Mouse (Mus musculus): ENCODE data around the gene Usp15.

DNA sequence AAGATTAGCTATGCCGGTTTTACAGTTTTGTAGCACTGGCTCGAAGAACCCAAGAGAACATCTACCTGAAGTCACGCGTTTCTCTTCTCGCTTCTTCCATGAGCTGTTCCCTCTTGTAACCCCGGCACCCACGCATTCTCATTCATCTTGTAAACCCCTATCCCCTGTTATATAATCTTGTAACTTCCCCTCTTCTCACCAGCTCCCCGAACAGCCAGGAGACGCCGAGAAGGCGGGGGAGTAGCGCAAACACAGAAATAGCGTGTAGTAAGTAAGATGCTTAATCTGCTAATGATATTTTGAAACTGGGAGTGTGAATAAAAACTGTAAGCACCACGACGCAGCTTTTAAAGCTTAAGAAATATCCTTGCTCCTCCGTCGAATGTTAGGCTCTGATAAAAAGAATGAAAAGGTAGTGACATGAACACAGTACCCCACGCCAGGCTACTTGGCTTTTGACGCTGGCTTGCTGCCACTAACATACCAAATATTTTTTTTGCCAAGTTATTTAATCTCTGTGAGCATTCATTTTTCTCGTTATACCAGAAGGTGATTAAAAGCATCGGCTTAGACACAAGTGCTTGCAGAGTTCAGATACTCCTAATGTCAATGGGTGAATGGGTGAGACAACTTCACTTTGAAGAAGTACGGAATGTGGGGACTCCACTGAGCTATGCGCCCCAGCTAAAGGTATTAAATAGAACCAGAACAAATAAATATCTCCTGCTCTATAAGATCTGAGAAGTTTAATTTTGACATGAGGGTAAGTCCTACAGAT is 5.4 kb upstream of the Usp15 start:
- TF ChIP-seq ZKSCAN1 (IDR thresholded peaks at IDR 0.05; ENCODE audit: borderline replicate concordance, low read depth, low read length) (no peak), HCFC1 (IDR thresholded peaks at IDR 0.05; ENCODE audit: low read depth, low read length) (no peak), POLR2A (IDR thresholded peaks at IDR 0.05; ENCODE audit: low read depth, low read length) (no peak), E2F4 (IDR thresholded peaks at IDR 0.05; ENCODE audit: insufficient replicate concordance, low read depth, low read length) (no peak), MAFK (IDR thresholded peaks at IDR 0.05; ENCODE audit: insufficient replicate concordance, low read length) (no peak), ELF1 (IDR thresholded peaks at IDR 0.05; ENCODE audit: low read depth, low read length) (no peak), CTCF (conservative IDR thresholded peaks at IDR 0.05 in 1 of 2, IDR thresholded peaks at IDR 0.05 in 1 of 2; ENCODE audit: low read depth in 2 of 2, low read length in 2 of 2) (no peak)

Data from CH12.LX (cell line).